Mouse (Mus musculus) hindbrain, postnatal 0 days (tissue): Measurements from ENCODE around the gene Kctd3. TPM values are rescaled to one million over a fixed set of nuclear protein-coding genes. Genes with fewer than 3 reads are reported as not detected.

Source experiments
- ATAC-seq: fragments of 200-750 bp; cut with Nextera tagmentation; 2 replicates; pipeline ENCODE4 v1.8.0; 2017; ENCODE audit warnings: mild to moderate bottlenecking, moderate TSS enrichment, moderate library complexity
- DNase-seq: peaks from one replicate; pipeline ENCODE4 v3.0.0-alpha.2; 2015; ENCODE audit warnings: low spot score
- H3K27ac ChIP-seq: fragments of 300-500 bp; sonication (generic); 2 replicates; pipeline ENCODE4 v1.5.1; 2014; ENCODE audit warnings: mild to moderate bottlenecking
- H3K27me3 ChIP-seq: fragments of 300-500 bp; sonication (generic); 2 replicates; pipeline ENCODE4 v1.6.1; 2014; ENCODE audit warnings: low read length, mixed read lengths; ENCODE audit not compliant: insufficient read depth
- H3K36me3 ChIP-seq: fragments of 300-500 bp; sonication (generic); 2 replicates; pipeline ENCODE4 v1.6.1; 2014; ENCODE audit warnings: low read length, mixed read lengths; ENCODE audit not compliant: insufficient read depth
- H3K4me1 ChIP-seq: fragments of 300-500 bp; sonication (generic); 2 replicates; pipeline ENCODE4 v1.6.1; 2014; ENCODE audit warnings: antibody characterized with exemption, low read length, mixed read lengths; ENCODE audit not compliant: insufficient read depth
- H3K4me2 ChIP-seq: fragments of 300-500 bp; sonication (generic); 2 replicates; pipeline ENCODE4 v1.6.1; 2014; ENCODE audit warnings: low read depth, mild to moderate bottlenecking, low read length, moderate library complexity, mixed read lengths
- H3K4me3 ChIP-seq: fragments of 300-500 bp; sonication (generic); 2 replicates; pipeline ENCODE4 v1.5.1; 2014; ENCODE audit warnings: low read length
- H3K9ac ChIP-seq: fragments of 300-500 bp; sonication (generic); replicated peaks from 2 replicates; pipeline ENCODE4 v1.6.1; 2014; ENCODE audit warnings: mild to moderate bottlenecking, low read length, moderate library complexity, mixed read lengths
- H3K9me3 ChIP-seq: fragments of 300-500 bp; sonication (generic); 2 replicates; pipeline ENCODE4 v1.6.1; 2016; ENCODE audit warnings: low read length, mixed read lengths
- CTCF ChIP-seq: IDR thresholded peaks from 2 replicates; pipeline ENCODE4 v1.5.1; 2016; ENCODE audit warnings: antibody characterized with exemption, control low read depth, low read depth
- WGBS: fragments of 180-500 bp; shearing (Covaris S2); extraction: QIAGEN DNeasy Blood & Tissue Kit; methylation state at CpG from one replicate; pipeline ENCODE4 v1.1.7; 2014; 5-methylcytosine and 5-hydroxymethylcytosine counted together
- polyA plus RNA-seq: library from polyadenylated mRNA; unstranded; fragments of >200 nt; fragmentation: Nextera tagmentation; extraction: Ambion mirVana; gene quantifications from 2 replicates; pipeline ENCODE4 v1.2.1, GENCODE M21; 2015
- total RNA-seq: library from RNA; depleted of rRNA; stranded (reverse); fragments of >200 nt; gene quantifications from 2 replicates; pipeline ENCODE4 v1.2.3, GENCODE M21; 2014; rRNA removed

Kctd3 gene
- total RNA-seq (65.0 and 73.8 TPM in 2 replicates), polyA plus RNA-seq (40.7 and 45.4 TPM in 2 replicates)

DNA sequence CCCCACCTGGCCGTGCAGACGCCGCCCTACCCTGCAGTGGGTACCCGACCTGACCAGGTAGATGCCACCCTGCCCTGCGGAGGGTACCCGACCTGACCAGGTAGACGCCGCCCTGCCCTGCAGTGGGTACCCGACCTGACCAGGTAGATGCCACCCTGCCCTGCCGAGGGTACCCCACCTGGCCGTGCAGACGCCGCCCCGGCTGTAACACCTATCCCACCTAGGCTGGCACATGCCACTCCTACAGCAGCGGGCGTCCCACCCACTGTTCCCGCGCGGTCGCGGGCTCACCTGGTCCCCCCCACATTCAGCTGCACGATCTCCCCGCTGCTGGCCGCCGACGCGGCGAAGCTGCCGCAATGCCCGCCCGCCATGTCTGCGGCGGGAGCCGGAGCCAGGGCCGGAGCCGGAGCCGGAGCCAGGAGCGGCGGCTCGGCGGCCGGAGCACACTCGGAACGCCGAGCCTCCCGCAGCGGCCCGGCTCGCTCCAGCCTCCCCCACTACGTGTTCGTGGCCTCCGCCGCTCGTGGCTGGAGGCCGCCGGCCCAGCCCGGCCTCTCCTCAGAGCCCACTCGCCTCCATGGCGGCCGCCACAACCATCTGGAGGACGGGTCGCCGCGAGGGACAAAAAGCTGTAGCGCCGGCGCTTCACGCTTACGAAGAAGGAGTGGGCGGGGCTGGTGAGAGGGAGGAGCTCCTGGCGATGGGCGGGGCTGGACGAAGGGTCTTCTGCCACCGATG lies at the start of gene Kctd3:
Gene Kctd3, minus strand, starts transcription at position 603 of the 741 bp plus-strand sequence.
- Histone ChIP-seq H3K27me3 (no peaks in the 10 kb centered on the region), H3K9me3 (no peaks in the 10 kb centered on the region), H3K27ac (peak within 1 kb of the TSS; percentile 79), H3K36me3 (no peaks in the 10 kb centered on the region), H3K9ac (peak within 1 kb of the TSS; percentile 98), H3K4me1 (peaks cover 10% of the 10 kb centered on the region), H3K4me2 (peak within 1 kb of the TSS; percentile 93), H3K4me3 (peak within 1 kb of the TSS; percentile 97)
- under 1% methylated on average over 65 of the region's 74 CpGs for WGBS
- ATAC-seq (peak; percentile 92), DNase-seq (peak; percentile 96)
- no peak for TF ChIP-seq CTCF

DNA sequence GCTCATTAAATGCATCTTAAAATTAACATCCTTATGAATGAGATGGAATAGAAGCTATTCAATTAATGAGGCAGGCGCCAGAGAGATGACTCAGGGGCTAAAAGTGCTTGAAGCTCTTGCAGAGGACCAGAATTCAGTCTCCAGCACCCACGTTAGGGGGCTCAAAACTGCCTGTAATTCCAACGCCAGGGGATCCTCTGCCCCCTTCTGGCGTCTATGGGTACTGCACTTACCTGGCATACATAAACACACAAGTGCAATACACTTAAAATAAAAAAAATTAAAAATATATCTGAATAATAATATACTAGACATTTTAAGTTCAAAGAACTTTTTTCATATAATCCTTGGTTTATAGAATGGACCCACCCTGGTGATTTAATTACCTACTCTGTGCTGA lies 49.8 kb upstream of the Kctd3 start:
- no peak for ATAC-seq
- no peak overlapping the region for H3K9ac ChIP-seq
- H3K36me3 ChIP-seq, result no peaks in the 10 kb centered on the region
- H3K4me3 ChIP-seq, result no peak overlapping the region
- 64% methylated on average over 4 of the region's 4 CpGs for WGBS
- no peaks in the 10 kb centered on the region for H3K9me3 ChIP-seq
- H3K4me2 ChIP-seq, result no peak overlapping the region
- no peak for TF ChIP-seq CTCF
- H3K4me1 ChIP-seq, result no peaks in the 10 kb centered on the region
- no peaks in the 10 kb centered on the region for H3K27me3 ChIP-seq
- no peak overlapping the region for H3K27ac ChIP-seq
- no peak for DNase-seq

DNA sequence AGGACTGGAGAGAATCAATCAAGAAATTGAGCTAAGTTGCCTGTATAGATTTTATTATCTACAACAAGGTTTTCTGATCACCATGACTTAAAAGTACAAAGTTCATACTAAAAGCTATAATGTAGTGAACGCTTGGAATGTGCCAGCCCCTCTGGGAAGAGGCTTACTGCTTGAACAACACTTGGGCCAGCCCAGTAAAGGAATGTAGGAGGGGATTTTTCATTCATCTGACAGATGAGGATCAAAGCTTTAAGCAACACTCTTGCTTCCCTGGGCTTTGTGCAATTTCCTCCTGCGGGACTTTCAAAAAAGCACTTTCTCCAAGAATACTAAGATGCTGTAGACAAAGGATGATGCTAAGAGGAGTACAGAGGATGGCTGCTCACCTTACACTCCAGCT lies 48.3 kb upstream of the Kctd3 start:
- Histone ChIP-seq H3K9me3 (no peaks in the 10 kb centered on the region), H3K27ac (no peak overlapping the region), H3K4me3 (no peak overlapping the region), H3K27me3 (no peaks in the 10 kb centered on the region), H3K4me1 (no peaks in the 10 kb centered on the region), H3K4me2 (no peak overlapping the region), H3K9ac (no peak overlapping the region), H3K36me3 (no peaks in the 10 kb centered on the region)
- TF ChIP-seq CTCF, result no peak
- no peak for ATAC-seq
- DNase-seq, result no peak
- 73% methylated on average over 2 of the region's 2 CpGs for WGBS

DNA sequence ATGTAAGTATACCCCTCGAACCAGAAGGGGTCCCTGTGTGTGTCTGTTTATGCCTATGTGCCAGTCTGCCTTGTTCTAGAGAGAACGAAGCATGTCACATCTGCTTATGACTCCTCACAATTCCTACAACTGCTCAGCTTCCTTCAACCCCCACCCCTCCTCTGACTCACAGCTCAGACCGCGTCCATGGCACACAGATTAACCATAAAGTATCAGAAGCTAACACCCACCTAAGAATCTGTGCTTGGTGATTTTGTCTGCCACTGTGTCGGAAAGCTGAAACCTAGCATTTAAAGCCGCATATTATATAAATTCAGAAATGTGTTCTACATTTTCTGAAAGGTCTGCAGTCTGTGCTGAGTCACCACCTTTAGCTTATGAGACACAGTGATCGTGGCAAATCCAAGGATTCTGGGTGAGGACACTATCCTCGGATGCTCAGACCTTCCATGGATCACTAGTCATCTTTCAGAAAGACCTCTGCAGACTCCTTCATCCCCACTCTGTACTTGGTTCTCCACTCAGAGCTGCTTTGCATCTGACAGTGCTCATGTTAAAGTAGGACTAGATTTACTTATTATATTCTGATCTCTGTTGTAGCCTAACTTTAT lies 47.4 kb upstream of the Kctd3 start:
- H3K9ac ChIP-seq, result no peak overlapping the region
- no peaks in the 10 kb centered on the region for H3K9me3 ChIP-seq
- no peak overlapping the region for H3K4me3 ChIP-seq
- TF ChIP-seq CTCF, result no peak
- 82% methylated on average over 8 of the region's 8 CpGs for WGBS
- H3K27ac ChIP-seq, result no peak overlapping the region
- ATAC-seq (no peak), DNase-seq (no peak)
- H3K36me3 ChIP-seq, result no peaks in the 10 kb centered on the region
- no peak overlapping the region for H3K4me2 ChIP-seq
- no peaks in the 10 kb centered on the region for H3K27me3 ChIP-seq
- H3K4me1 ChIP-seq, result no peaks in the 10 kb centered on the region

DNA sequence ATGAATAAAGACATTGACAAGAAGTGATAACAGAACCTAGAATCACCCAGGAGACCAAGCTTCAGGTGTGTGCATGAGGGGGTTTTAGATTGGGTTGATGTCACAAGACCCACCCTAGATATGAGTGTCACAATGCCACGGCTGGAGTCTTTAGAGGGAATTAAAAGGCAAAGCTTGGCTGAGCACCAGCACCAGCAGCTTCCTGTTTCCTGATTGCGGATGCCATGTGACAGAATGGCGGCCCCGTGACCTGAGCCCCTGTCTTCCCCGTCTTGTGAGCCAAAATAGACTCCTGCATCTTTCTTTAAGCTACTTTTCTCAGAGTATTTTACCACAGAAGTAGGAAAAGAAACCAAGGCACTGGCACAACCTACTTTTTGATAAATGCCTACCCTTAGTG lies 46.5 kb upstream of the Kctd3 start:
- H3K4me1 ChIP-seq, result no peaks in the 10 kb centered on the region
- no peak for DNase-seq
- no peak overlapping the region for H3K27ac ChIP-seq
- H3K4me3 ChIP-seq, result no peak overlapping the region
- no peaks in the 10 kb centered on the region for H3K27me3 ChIP-seq
- TF ChIP-seq CTCF, result no peak
- no peak for ATAC-seq
- 64% methylated on average over 5 of the region's 5 CpGs for WGBS
- H3K9me3 ChIP-seq, result no peaks in the 10 kb centered on the region
- no peak overlapping the region for H3K9ac ChIP-seq
- no peaks in the 10 kb centered on the region for H3K36me3 ChIP-seq
- no peak overlapping the region for H3K4me2 ChIP-seq

DNA sequence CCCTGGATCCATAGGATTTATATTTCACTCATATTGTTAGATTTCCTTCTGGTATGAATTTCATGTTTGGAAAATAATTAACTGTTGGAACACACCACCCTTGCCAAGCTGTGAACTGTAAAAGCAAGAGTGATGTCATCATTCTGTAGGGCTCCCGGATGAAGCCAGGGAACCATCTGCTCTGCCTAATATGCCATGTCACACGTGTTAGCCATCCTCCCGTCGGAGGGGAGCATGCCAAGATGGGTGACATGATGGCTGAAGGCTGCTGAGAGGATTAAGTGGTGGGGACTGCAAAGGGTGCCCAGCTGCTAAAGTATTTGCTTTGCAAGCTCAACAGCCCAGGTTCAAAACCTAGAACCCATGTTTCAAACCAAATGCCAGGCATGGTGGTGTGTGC lies 44.5 kb upstream of the Kctd3 start:
- no peak overlapping the region for H3K27ac ChIP-seq
- WGBS, result 47% methylated on average over 4 of the region's 4 CpGs
- DNase-seq, result no peak

DNA sequence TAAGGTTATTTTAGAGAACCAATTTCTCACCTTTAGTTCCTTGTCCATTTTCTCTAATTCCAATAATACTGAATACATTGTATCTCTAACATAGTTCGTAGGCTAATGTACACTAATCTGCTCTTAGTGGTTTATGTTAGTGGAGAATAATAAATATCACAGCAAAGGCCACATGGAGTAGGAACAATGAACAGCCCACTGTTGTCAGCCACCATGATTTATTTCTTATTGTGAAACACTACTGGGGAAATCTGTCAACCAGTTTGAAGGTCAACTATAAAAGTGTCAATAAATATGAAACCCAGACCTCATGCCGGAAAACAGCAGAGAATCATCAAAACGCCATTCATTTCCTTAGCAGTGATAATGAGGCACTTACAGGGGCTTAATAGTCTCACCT lies 42.5 kb upstream of the Kctd3 start:
- no peak for DNase-seq
- Histone ChIP-seq H3K4me3 (no peak overlapping the region), H3K36me3 (no peaks in the 10 kb centered on the region), H3K4me1 (no peaks in the 10 kb centered on the region), H3K27ac (no peak overlapping the region), H3K9ac (no peak overlapping the region), H3K27me3 (no peaks in the 10 kb centered on the region), H3K4me2 (no peak overlapping the region), H3K9me3 (no peaks in the 10 kb centered on the region)
- WGBS, result 83% methylated on average over 3 of the region's 3 CpGs
- no peak for TF ChIP-seq CTCF
- ATAC-seq, result no peak

More for the DNA sequence above, 44.5 kb upstream of the Kctd3 start:
- TF ChIP-seq CTCF, result no peak
- H3K4me3 ChIP-seq, result no peak overlapping the region
- ATAC-seq, result no peak
- no peak overlapping the region for H3K9ac ChIP-seq
- no peaks in the 10 kb centered on the region for H3K9me3 ChIP-seq
- no peaks in the 10 kb centered on the region for H3K27me3 ChIP-seq
- no peaks in the 10 kb centered on the region for H3K36me3 ChIP-seq
- no peaks in the 10 kb centered on the region for H3K4me1 ChIP-seq
- H3K4me2 ChIP-seq, result no peak overlapping the region
